Mouse (Mus musculus) megakaryocyte, embryonic 14.5 days (primary cell): ENCODE results near the gene Unc13d.

ENCODE experiments used
- FLI1 ChIP-seq: IDR thresholded peaks from 2 replicates; pipeline ENCODE4 v1.6.1; 2012; ENCODE audit warnings: low read length, inconsistent platforms, mixed read lengths
- GATA1 ChIP-seq: IDR thresholded peaks from 3 replicates; pipeline ENCODE4 v1.6.1; 2012; ENCODE audit warnings: mixed read lengths, low read length, inconsistent platforms, borderline replicate concordance

DNA sequence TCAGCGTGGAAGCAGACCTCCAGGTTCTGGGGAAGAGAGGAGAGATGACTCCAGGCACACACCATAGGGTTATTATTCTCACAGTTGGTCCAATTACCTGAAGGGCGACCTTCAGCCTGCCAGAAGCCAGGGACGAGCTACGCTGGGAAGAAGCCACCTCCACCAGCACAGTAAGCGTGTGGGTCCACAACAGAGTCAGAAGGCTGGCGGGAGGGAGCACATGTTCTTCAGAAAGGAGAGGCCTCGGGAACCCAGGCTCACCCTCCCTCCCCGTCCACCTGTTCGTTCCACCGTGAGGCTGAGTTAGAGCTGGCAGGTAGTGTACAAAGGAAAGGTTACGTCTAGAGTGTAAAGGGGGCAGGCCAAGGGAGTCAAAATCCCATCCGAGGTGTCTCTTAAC, 12.4 kb downstream of the Unc13d start:
- no peak for TF ChIP-seq GATA1
- TF ChIP-seq FLI1: no peak
